Mouse (Mus musculus): ENCODE data around the gene Dlg2. TPM values are rescaled to one million over a fixed set of nuclear protein-coding genes. Genes with fewer than 3 reads are reported as not detected.

Dlg2 gene
- polyA plus RNA-seq, 1 experiment from 2014 or later, result 3.8 TPM

DNA sequence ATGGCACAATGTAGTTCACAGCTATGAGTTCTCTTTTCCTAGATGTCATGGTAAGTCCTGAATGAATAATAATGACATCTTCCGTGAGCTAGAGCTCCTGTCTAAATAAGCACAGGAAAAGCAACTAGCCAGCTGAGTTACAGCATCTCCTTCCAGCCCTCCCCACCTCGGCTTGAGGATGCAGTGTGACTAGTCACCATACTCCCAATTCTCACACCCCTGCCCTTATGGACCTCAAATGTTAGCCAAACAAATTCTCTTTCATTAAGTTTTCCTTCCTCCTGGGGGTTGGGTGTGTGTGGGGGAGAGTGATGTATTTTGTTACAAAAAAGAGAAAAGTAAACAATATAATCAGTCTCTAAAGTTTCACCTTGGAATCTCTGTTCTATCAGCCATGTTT is 111.3 kb downstream of the Dlg2 start:
- no peaks in the 10 kb centered on the region for H3K27me3 ChIP-seq (ENCODE audit: insufficient read depth, poor library complexity, severe bottlenecking)
- no peak for DNase-seq (ENCODE audit: low spot score)
- H3K4me1 ChIP-seq, result no peaks in the 10 kb centered on the region
- H3K27ac ChIP-seq, result no peak overlapping the region
- no peaks in the 10 kb centered on the region for H3K36me3 ChIP-seq
- 50% methylated on average over 2 of the region's 2 CpGs for WGBS
- no peak overlapping the region for H3K4me3 ChIP-seq
- H3K9me3 ChIP-seq, result no peaks in the 10 kb centered on the region

DNA sequence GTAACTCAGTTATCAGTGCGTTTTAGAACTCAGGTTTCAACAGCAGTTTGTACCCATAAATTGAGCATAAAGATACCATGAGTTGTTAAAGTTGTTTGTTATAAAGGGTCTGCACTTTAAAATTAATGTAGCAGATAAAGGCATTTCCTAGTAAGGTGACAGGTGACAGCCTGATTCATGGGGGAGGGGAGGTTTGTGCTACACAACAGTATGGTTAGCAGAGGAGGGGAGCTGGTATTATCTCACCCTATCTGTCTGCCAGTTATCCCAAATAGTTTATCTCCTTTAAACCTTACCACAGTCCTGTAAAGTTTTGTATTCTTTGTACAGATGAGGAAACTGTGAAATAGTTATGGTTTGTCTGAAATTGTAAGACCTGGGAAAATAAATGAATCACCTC is 111.8 kb downstream of the Dlg2 start:
- H3K4me1 ChIP-seq, result no peaks in the 10 kb centered on the region
- no peaks in the 10 kb centered on the region for H3K9me3 ChIP-seq
- no peak overlapping the region for H3K27ac ChIP-seq
- no peaks in the 10 kb centered on the region for H3K27me3 ChIP-seq (ENCODE audit: insufficient read depth, poor library complexity, severe bottlenecking)
- no peaks in the 10 kb centered on the region for H3K36me3 ChIP-seq
- no peak overlapping the region for H3K4me3 ChIP-seq
- DNase-seq (ENCODE audit: low spot score), result no peak
- WGBS, result 75% methylated on average over 1 of the region's 1 CpGs

DNA sequence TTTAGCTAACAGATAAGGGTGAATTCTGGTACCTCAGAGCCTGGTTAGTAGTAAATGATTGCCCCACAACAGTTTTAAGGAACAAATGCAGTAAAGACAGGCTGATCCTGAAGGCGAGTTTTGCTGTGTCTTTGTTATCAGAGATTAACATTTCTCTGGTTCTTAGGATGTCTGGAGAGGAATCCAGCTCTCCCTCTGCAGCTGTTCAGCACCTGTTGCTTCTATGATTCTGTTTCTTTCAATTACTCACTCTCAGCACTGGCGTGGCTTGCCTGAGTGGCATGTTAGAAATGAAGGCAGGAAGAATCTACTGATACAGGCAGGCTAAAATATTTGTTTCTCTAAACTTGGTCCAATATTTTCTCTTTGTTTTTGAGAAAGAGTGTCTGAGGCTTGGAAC is 133.3 kb downstream of the Dlg2 start:
- H3K4me1 ChIP-seq, result 0 out of 2 replicates have a peak, but pooled peaks cover 2% of the 10 kb centered on the region
- no peaks in the 10 kb centered on the region for H3K27me3 ChIP-seq (ENCODE audit: insufficient read depth, poor library complexity, severe bottlenecking)
- H3K9me3 ChIP-seq, result no peaks in the 10 kb centered on the region
- DNase-seq (ENCODE audit: low spot score), result no peak
- H3K36me3 ChIP-seq, result no peaks in the 10 kb centered on the region
- H3K4me3 ChIP-seq, result no peak overlapping the region
- WGBS, result 56% methylated on average over 2 of the region's 2 CpGs
- no peak overlapping the region for H3K27ac ChIP-seq

DNA sequence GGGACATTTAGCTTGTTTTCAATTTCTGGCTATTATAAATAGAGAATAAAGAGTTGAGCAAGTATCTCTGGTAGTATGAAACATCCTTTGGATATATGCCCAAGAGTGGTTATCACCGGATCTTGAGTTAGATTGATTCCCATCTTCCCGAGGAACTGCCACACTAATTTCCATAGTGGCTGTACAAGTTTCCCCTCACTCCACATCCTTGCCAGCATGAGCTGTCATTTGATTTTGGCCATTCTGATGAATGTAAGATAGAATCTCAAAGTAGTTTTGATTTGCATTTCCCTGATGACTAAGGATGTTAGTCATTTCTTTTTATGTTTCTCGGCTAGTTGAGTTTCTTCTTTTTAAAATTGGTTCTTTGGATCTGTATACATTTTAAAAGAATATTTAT is 154.1 kb downstream of the Dlg2 start:
- Histone ChIP-seq H3K4me3 (no peak overlapping the region), H3K27me3 (ENCODE audit: insufficient read depth, poor library complexity, severe bottlenecking) (no peaks in the 10 kb centered on the region), H3K9me3 (no peaks in the 10 kb centered on the region), H3K27ac (no peak overlapping the region), H3K4me1 (no peaks in the 10 kb centered on the region), H3K36me3 (no peaks in the 10 kb centered on the region)
- no peak for DNase-seq (ENCODE audit: low spot score)
- 81% methylated on average over 3 of the region's 3 CpGs for whole genome bisulfite sequencing

DNA sequence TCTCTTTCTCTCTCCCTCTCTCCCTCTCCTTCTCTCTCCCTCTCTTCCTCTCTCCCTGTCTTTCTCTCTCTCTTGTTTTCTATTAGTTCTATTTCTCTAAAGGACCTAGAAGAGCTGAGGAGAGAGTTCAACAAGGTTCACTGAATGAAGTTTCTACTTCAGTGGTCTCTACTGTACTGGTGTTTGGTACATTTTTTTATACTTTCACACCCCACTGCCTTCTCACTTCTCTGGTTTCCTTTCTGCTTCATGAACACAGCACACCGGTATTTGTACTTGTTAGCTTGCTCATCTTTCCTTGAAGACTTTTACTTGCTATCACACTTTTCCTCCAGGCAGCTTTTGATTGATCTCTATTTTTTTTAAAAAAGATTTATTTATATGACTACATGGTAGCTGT is 173.0 kb downstream of the Dlg2 start:
- no peak for DNase-seq (ENCODE audit: low spot score)
- 78% methylated on average over 1 of the region's 1 CpGs for WGBS
- Histone ChIP-seq H3K27me3 (ENCODE audit: insufficient read depth, poor library complexity, severe bottlenecking) (no peaks in the 10 kb centered on the region), H3K4me3 (no peak overlapping the region), H3K36me3 (no peaks in the 10 kb centered on the region), H3K27ac (no peak overlapping the region), H3K9me3 (no peaks in the 10 kb centered on the region), H3K4me1 (no peaks in the 10 kb centered on the region)

DNA sequence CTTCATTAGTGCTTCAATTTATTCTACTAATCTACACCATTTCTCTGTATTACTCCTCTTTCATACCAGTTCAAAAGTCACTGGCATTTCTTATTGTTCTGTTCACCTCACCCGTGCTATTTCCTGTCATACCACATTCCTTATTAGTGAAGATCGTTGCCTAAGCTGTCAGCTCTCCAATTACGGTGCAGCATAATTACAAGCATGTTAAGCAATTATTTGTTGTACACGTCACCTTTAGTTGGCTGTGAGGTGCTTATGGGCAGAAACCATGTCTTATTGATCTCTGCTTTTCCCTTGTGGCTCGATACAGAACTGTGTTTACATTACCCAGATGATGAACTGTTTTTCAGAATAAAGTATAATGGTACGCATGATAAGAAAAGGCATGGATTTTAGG is 174.7 kb downstream of the Dlg2 start:
- Histone ChIP-seq H3K4me3 (no peak overlapping the region), H3K4me1 (no peaks in the 10 kb centered on the region), H3K36me3 (no peaks in the 10 kb centered on the region), H3K27me3 (ENCODE audit: insufficient read depth, poor library complexity, severe bottlenecking) (no peaks in the 10 kb centered on the region), H3K27ac (no peak overlapping the region), H3K9me3 (no peaks in the 10 kb centered on the region)
- no peak for DNase-seq (ENCODE audit: low spot score)
- WGBS, result 72% methylated on average over 6 of the region's 6 CpGs

DNA sequence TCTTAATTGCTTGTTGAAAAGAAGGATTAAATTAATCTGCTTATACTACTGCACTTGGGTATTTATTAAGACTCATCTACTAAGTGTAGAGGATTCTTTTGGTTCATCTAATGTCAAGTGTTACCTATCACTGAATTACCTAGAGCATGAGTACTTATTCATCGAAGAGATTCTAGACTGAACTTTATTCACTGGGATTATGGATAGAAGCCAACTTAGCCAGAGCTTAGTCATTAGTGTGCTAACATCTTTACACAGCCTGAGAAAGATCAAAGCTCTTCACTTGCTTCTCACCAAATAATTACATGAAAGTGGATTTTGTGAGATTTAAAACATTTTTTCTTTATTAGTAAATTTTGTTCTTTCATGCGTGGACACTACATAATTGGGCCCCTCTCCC is 175.1 kb downstream of the Dlg2 start:
- H3K27ac ChIP-seq, result no peak overlapping the region
- WGBS, result 83% methylated on average over 2 of the region's 2 CpGs
- no peaks in the 10 kb centered on the region for H3K36me3 ChIP-seq
- H3K27me3 ChIP-seq (ENCODE audit: insufficient read depth, poor library complexity, severe bottlenecking), result no peaks in the 10 kb centered on the region
- DNase-seq (ENCODE audit: low spot score), result no peak
- H3K4me3 ChIP-seq, result no peak overlapping the region
- H3K4me1 ChIP-seq, result no peaks in the 10 kb centered on the region
- H3K9me3 ChIP-seq, result no peaks in the 10 kb centered on the region

DNA sequence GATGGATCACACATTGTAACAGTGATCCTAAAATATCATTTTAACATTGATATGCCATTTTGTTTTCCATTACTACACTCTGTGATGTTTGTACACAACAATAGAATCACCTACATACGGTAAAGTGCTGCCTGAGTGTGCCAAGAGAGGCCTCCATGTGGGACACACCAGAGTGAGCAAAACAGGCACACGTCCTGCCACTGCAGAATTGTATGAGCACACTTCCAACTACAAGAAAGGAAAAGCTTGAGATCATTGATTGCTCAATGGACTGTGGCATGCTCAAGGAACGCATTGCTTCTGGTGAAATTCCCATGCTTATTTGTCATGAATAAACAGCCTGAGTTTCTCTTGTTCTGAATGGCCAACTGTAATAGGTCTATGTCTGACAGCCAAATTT is 182.1 kb downstream of the Dlg2 start:
- DNase-seq (ENCODE audit: low spot score), result no peak
- Histone ChIP-seq H3K27ac (no peak overlapping the region), H3K27me3 (ENCODE audit: insufficient read depth, poor library complexity, severe bottlenecking) (no peaks in the 10 kb centered on the region), H3K9me3 (no peaks in the 10 kb centered on the region), H3K36me3 (no peaks in the 10 kb centered on the region), H3K4me3 (no peak overlapping the region), H3K4me1 (no peaks in the 10 kb centered on the region)
- 81% methylated on average over 3 of the region's 3 CpGs for WGBS

DNA sequence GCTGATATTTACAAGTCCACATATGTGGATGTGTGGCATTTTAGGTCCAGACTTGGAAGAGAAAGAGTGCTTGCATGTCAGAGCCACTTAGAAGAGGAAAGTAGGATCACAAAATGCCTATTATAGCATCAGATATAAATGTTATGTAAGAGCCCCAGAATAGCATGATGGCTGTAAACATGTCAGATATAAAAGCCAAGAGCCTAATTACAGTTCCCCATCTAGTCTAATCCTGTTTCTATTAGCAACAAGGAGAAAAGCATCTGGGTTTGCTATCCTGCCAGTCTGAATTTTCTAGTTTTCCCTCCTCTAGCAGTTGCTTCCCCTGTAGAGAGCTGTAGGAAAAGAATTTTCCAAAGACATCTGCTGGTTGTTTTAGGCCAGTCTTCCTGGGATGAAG is 217.6 kb downstream of the Dlg2 start:
- Histone ChIP-seq H3K27ac (no peak overlapping the region), H3K4me1 (no peaks in the 10 kb centered on the region), H3K27me3 (ENCODE audit: insufficient read depth, poor library complexity, severe bottlenecking) (no peaks in the 10 kb centered on the region), H3K4me3 (no peak overlapping the region), H3K9me3 (no peaks in the 10 kb centered on the region), H3K36me3 (no peaks in the 10 kb centered on the region)
- no peak for DNase-seq (ENCODE audit: low spot score)

DNA sequence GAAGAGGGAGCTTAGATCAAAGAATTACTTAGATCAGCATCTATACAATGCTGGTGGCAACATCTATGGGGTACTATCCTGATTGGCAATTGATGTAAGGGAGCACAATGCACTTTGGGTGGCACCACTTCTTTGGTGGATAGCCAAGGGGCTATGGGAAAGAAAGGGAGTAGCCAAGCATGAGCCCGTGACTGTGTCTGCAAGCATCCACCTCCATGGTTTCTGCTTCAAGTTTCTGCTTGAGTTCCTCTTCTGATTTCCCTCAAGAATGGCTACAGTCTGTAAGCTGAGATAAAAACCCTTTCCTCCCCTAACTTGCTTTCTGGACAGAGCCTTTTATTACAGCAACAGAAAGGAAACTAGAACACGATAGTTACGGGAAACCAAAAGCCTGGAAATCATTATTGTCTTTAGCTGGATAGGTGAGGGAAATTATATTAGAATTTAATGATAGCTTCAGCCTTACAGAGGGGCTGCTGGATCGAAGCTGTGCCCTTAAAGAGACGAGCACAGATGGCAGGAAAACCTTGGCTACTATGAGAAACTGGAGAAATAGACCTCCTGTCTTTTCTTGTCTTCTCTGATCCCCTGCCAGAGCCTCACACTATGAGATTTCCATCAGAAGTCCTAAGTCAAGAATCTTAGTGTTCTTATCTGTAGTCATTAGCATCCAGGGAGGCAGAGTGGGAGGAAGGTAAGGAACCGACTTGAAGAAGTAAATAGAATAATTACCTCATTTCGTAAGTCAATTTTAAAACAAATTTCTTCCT is 219.9 kb downstream of the Dlg2 start:
- 71% methylated on average over 7 of the region's 7 CpGs for WGBS
- no peaks in the 10 kb centered on the region for H3K36me3 ChIP-seq

DNA sequence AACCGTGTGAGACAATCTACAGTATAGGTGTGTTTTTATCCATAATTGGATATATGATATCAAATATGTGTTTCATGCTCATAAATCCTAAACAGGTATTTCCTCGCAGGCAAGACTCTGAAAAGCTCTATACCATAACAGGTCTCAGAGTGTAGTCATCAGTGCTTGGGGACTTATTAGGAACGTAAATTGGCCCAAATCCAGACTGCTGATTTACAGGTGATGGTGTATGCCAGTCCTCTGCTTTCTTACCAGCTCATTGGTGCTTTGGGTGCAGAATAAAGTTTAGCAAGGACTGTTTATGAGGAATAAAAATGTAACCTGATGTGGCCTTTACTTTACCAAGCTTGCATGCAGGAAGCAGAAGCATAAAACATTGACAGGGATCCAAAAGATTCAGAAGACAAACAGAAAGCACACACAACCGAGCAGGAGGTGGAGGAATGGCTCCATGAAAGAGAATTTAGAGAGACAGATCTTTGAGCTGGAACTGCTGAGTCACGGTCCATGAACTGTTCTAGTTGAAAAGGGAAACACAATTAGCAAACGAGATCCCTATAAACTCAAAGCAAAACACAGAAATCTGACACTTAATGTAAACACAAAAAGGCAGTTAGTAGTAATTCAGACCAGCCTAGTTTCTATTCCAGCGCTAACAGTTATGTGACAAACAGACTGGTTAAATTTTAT is 226.8 kb downstream of the Dlg2 start:
- no peak overlapping the region for H3K4me3 ChIP-seq
- WGBS, result 72% methylated on average over 7 of the region's 7 CpGs
- no peaks in the 10 kb centered on the region for H3K4me1 ChIP-seq
- H3K9me3 ChIP-seq, result no peaks in the 10 kb centered on the region
- H3K36me3 ChIP-seq, result no peaks in the 10 kb centered on the region
- DNase-seq (ENCODE audit: low spot score), result no peak
- H3K27ac ChIP-seq, result no peak overlapping the region
- H3K27me3 ChIP-seq (ENCODE audit: insufficient read depth, poor library complexity, severe bottlenecking), result no peaks in the 10 kb centered on the region

More for the DNA sequence above, 219.9 kb downstream of the Dlg2 start:
- no peaks in the 10 kb centered on the region for H3K4me1 ChIP-seq
- no peak for DNase-seq (ENCODE audit: low spot score)
- no peaks in the 10 kb centered on the region for H3K27me3 ChIP-seq (ENCODE audit: insufficient read depth, poor library complexity, severe bottlenecking)
- no peak overlapping the region for H3K4me3 ChIP-seq
- no peaks in the 10 kb centered on the region for H3K9me3 ChIP-seq
- no peak overlapping the region for H3K27ac ChIP-seq

DNA sequence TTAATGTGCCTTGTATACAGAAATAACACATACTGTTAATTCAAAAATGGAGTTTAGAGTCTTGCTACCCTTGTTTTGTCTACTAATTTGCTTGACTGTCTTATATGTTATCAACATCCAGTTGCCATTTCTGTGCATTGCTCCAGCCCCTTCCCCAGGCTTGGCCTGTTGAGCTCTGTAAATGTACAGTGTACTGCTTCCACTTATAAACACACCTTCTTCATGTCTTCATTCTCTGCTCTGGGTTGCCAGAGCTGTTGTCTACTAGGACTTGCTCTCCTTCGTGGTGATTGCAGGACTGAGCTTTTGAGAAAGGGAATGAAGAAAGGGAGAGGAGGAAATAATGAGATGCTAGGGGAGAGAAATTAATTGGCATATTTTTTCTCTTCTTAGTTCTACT is 227.5 kb downstream of the Dlg2 start:
- Histone ChIP-seq H3K4me1 (no peaks in the 10 kb centered on the region), H3K27me3 (ENCODE audit: insufficient read depth, poor library complexity, severe bottlenecking) (no peaks in the 10 kb centered on the region), H3K9me3 (no peaks in the 10 kb centered on the region), H3K4me3 (no peak overlapping the region), H3K27ac (no peak overlapping the region), H3K36me3 (no peaks in the 10 kb centered on the region)
- WGBS, result 75% methylated on average over 1 of the region's 1 CpGs
- no peak for DNase-seq (ENCODE audit: low spot score)

DNA sequence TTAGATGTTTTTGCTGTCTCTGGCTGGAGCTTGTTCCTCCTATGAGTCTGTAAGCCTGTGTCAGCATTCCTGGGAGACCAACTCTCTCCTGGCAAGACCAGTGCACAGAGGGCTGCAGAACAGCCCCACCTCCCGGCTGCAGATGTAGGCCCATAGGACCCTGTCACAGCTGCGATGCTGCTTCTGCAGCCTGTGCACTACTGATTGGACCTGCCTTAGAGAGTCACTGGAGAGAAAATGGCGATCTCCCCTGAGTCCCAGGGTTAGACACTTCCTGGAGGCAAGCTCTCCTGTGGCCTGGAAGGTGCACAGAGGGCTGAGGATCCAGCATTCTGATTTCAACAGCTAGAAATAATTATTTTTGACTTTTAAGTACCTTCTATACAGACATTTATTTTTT is 257.6 kb downstream of the Dlg2 start:
- WGBS, result 48% methylated on average over 3 of the region's 3 CpGs
- Histone ChIP-seq H3K27ac (no peak overlapping the region), H3K4me1 (no peaks in the 10 kb centered on the region), H3K27me3 (ENCODE audit: insufficient read depth, poor library complexity, severe bottlenecking) (no peaks in the 10 kb centered on the region), H3K4me3 (no peak overlapping the region), H3K36me3 (no peaks in the 10 kb centered on the region), H3K9me3 (no peaks in the 10 kb centered on the region)
- DNase-seq (ENCODE audit: low spot score), result no peak

DNA sequence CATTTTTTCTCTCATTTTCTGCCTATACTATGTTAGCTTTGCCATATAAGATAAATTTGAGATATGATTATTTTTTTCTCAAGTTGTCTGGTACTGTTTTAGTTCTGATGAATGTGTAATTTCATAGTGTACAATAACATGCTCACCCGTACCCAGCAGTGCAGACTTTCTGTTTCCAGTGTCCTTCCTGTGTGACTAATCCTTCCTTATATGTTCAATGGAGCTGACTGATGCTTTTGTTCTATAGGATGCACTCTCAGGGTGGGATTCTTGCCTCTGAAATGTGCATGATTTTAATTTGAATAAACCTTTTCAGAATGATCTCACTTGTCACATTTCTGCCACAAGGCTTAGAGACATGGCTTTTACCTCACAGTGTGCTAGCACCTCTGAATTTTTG is 259.9 kb downstream of the Dlg2 start:
- H3K27me3 ChIP-seq (ENCODE audit: insufficient read depth, poor library complexity, severe bottlenecking), result no peaks in the 10 kb centered on the region
- H3K36me3 ChIP-seq, result no peaks in the 10 kb centered on the region
- H3K9me3 ChIP-seq, result no peaks in the 10 kb centered on the region
- no peak overlapping the region for H3K27ac ChIP-seq
- DNase-seq (ENCODE audit: low spot score), result no peak
- WGBS, result 66% methylated on average over 1 of the region's 1 CpGs
- no peaks in the 10 kb centered on the region for H3K4me1 ChIP-seq
- no peak overlapping the region for H3K4me3 ChIP-seq
